25 mouse cellular contexts compared by ENCODE assay signal in the genomic region with DNA sequence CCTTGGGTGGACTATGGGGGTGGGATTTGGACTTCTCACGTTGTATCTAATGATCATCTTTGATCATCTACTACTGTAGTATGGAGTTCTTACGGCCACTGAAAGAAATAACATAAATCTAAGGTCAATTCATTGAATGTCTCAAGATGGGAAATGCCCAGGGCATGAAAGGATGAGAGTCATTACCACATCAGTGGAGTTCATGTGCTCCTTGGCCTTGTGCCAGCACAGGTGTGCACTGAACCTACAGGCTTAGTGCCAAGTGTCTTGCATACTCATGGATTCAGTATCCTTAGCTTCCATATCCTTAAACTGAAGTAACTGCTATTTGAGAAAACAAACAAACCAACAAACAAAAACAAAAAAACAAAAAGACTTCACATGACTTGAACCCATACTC.
"Had no signal": no experiment of that assay in that cellular context is flagged by ENCODE, and none has a peak within 500 bp of the region (broad histone marks: within the 10 kb centered on the region; RNA-seq: fewer than 3 reads in every experiment).

No protein-coding gene starts in this region.

- ATAC-seq: hindbrain, embryonic 16.5 days; inflammation-experienced regulatory T-cells, adult 6 months; intestine, embryonic 15.5 days; intestine, postnatal 0 days; liver, embryonic 12.5 days had no signal

- H3K9ac ChIP-seq: heart, embryonic 12.5 days; hindbrain, embryonic 12.5 days; hindbrain, embryonic 14.5 days; intestine, embryonic 15.5 days; limb, embryonic 12.5 days; limb, embryonic 15.5 days; liver, embryonic 12.5 days; liver, embryonic 14.5 days had no signal

- H3K4me1 ChIP-seq: heart, embryonic 10.5 days; heart, embryonic 12.5 days; hindbrain, embryonic 10.5 days; hindbrain, embryonic 12.5 days; intestine, embryonic 15.5 days; limb, embryonic 12.5 days; limb, embryonic 15.5 days; liver, embryonic 12.5 days had no signal

- H3K4me3 ChIP-seq: heart, adult 2 months; heart, embryonic 10.5 days; heart, embryonic 12.5 days; hindbrain, embryonic 10.5 days; hindbrain, embryonic 12.5 days; intestine, embryonic 15.5 days; layer of hippocampus, adult 2 months; left cerebral cortex, adult 2 months; limb, embryonic 12.5 days; limb, embryonic 15.5 days; liver, embryonic 12.5 days had no signal

- H3K4me2 ChIP-seq: heart, embryonic 12.5 days; hindbrain, embryonic 12.5 days; hindbrain, embryonic 14.5 days; intestine, embryonic 15.5 days; limb, embryonic 12.5 days; limb, embryonic 15.5 days; liver, embryonic 12.5 days had no signal

- H3K27ac ChIP-seq: heart, adult 2 months; heart, embryonic 10.5 days; hindbrain, embryonic 10.5 days; hindbrain, embryonic 12.5 days; hindbrain, embryonic 14.5 days; intestine, embryonic 15.5 days; layer of hippocampus, adult 2 months; left cerebral cortex, adult 2 months; limb, embryonic 12.5 days; limb, embryonic 15.5 days; liver, embryonic 12.5 days; liver, embryonic 14.5 days had no signal

- H3K27me3 ChIP-seq: heart, embryonic 12.5 days; hindbrain, embryonic 12.5 days; intestine, embryonic 15.5 days; limb, embryonic 12.5 days; limb, embryonic 15.5 days; liver, embryonic 12.5 days had no signal

- H3K36me3 ChIP-seq: heart, embryonic 10.5 days; heart, embryonic 12.5 days; hindbrain, embryonic 10.5 days; hindbrain, embryonic 12.5 days; intestine, embryonic 15.5 days; limb, embryonic 12.5 days; limb, embryonic 15.5 days; liver, embryonic 12.5 days had no signal

- H3K9me3 ChIP-seq: heart, embryonic 10.5 days; heart, embryonic 12.5 days; hindbrain, embryonic 10.5 days; hindbrain, embryonic 12.5 days; intestine, embryonic 15.5 days; limb, embryonic 12.5 days; limb, embryonic 15.5 days; liver, embryonic 12.5 days had no signal

- DNase-seq: gastrocnemius, postnatal 14 days; gastrocnemius, postnatal 36 days; heart, adult 2 months; heart, postnatal 10 days; heart, postnatal 4 days; kidney, adult 18-20 months; kidney, adult 8-10 months; kidney, postnatal 10 days; kidney, postnatal 25 days; left cerebral cortex, postnatal 4 days had no signal
